Mouse (Mus musculus): Measurements from ENCODE around the gene Hoxd8.

DNA sequence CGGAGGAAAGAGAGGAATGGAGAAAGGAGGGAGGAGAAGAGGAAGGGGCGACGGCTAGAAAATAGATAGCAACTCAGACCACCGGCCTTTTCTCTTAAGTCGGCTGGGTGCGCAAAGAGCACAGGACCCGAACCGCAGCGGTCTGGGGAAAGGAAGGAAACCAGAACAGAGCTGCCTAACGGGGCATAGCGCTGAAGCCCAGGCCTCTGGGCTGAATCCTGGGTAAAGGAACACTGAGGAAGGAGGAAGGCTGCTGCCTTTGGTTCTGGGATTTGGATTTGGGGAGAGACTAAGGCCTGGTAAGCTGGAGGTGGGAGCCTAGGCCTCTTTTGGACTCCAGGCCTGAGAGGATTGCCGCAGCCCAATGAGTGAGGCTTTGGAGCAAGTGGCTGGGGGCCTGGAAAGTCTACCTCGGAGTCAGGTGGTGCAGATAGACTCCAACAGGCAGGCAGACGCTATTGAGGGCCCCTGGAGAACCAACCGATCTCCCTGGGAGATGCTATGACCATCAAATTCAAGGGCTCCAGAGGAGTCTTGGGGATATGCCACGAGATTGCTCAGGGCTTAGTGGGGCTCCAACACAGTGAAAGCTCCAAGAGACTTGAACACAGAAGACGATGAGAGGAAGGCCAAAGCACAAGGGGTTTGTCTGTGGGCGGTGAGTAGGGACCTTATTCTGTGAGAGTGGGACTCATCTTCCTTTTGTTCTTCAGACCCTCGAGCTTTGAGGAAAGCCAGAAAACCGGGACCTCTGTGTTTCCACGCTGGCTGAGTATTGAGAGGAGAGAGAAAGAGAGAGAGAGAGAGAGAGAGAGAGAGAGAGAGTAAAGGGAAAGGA lies 23.6 kb upstream of the Hoxd8 start:
- TF ChIP-seq FLI1 (IDR thresholded peaks at IDR 0.05; ENCODE audit: low read length) = no peak
- no peak for TF ChIP-seq GATA1 (IDR thresholded peaks at IDR 0.05; ENCODE audit: borderline replicate concordance, low read length)
